Mouse (Mus musculus) bone marrow, adult 2 months (tissue): ENCODE measurements around the gene Glrx2. TPM values are rescaled to one million over a fixed set of nuclear protein-coding genes. Genes with fewer than 3 reads are reported as not detected.
"Not testable (repeated sequence)": the region's sequence is repeated elsewhere in the genome, so short reads cannot be mapped to it uniquely, and the experiment has no call there.

Experiments used
- H3K27ac ChIP-seq: fragments of 200-500 bp; 2 replicates; pipeline ENCODE4 v1.5.1; 2012; ENCODE audit warnings: low read depth, mild to moderate bottlenecking, control low read depth, inconsistent platforms, low read length; ENCODE audit not compliant: control insufficient read depth, poor library complexity, insufficient read depth
- H3K4me1 ChIP-seq: fragments of 200-500 bp; 2 replicates; pipeline ENCODE4 v1.6.1; 2011; ENCODE audit warnings: low read length; ENCODE audit not compliant: control insufficient read depth, insufficient read depth
- H3K4me3 ChIP-seq: fragments of 200-500 bp; replicated peaks from 2 replicates; pipeline ENCODE3; 2011; ENCODE audit warnings: mild to moderate bottlenecking, low read depth, low read length, control low read depth; ENCODE audit not compliant: control insufficient read depth
- CTCF ChIP-seq: fragments of 200-500 bp; IDR thresholded peaks from 2 replicates; pipeline ENCODE4 v1.5.1; 2011; ENCODE audit warnings: low read length, control low read depth; ENCODE audit not compliant: control insufficient read depth, insufficient read depth
- POLR2A ChIP-seq: fragments of 200-500 bp; IDR thresholded peaks from 2 replicates; pipeline ENCODE4 v1.6.1; 2011; ENCODE audit warnings: low read depth, mild to moderate bottlenecking, control low read depth, low read length, borderline replicate concordance; ENCODE audit not compliant: control insufficient read depth
- WGBS: fragments of 180-500 bp; shearing (Covaris S2); methylation state at CpG from one replicate; pipeline ENCODE4 v1.1.7; 2018; 5-methylcytosine and 5-hydroxymethylcytosine counted together
- polyA plus RNA-seq: library from polyadenylated mRNA; stranded (reverse); fragments of >200 nt; gene quantifications from 2 replicates; pipeline ENCODE4 v1.2.4, GENCODE M21; 2011; ENCODE audit warnings: low replicate concordance; ENCODE audit not compliant: missing spikeins, insufficient read depth, insufficient read length

Gene Glrx2
- polyA plus RNA-seq, result 37.9 and 59.9 TPM in 2 replicates

GRCm38 (mm10) chr1:143716038-143716437, at the start of gene Glrx2:
TSS of gene Glrx2 (plus strand) at chr1:143716338.
- no CpG with 5 or more reads among the region's 2 CpGs for WGBS
- H3K27ac ChIP-seq, H3K4me1 ChIP-seq, H3K4me3 ChIP-seq: not testable (repeated sequence)

GRCm38 (mm10) chr1:143675734-143676361, 40.3 kb upstream of the Glrx2 start:
- WGBS, result 94% methylated on average over 4 of the region's 4 CpGs
- Histone ChIP-seq H3K27ac (no peak overlapping the region), H3K4me3 (no peak overlapping the region), H3K4me1 (no peaks in the 10 kb centered on the region)
- no peak for TF ChIP-seq POLR2A

GRCm38 (mm10) chr1:143681108-143681507, 35.0 kb upstream of the Glrx2 start:
- Histone ChIP-seq H3K4me3 (no peak overlapping the region), H3K4me1 (no peaks in the 10 kb centered on the region), H3K27ac (no peak overlapping the region)
- 98% methylated on average over 5 of the region's 5 CpGs for WGBS
- TF ChIP-seq POLR2A (no peak), CTCF (no peak)

GRCm38 (mm10) chr1:143684849-143685248, 31.3 kb upstream of the Glrx2 start:
- Histone ChIP-seq H3K27ac (no peak overlapping the region), H3K4me1 (no peaks in the 10 kb centered on the region), H3K4me3 (no peak overlapping the region)
- TF ChIP-seq CTCF, result no peak
- no peak for TF ChIP-seq POLR2A
- WGBS, result 87% methylated on average over 3 of the region's 3 CpGs

- TF ChIP-seq CTCF (no peak), POLR2A (no peak)
- peak overlapping the region; percentile 69 for H3K27ac ChIP-seq
- under 1% methylated on average over 13 of the region's 13 CpGs for WGBS
Measured at GRCm38 (mm10) chr1:143701736-143702135, 14.4 kb upstream of the Glrx2 start.

GRCm38 (mm10) chr1:143702141-143702740, 13.9 kb upstream of the Glrx2 start:
- Histone ChIP-seq H3K4me3 (peak overlapping the region; percentile 95), H3K4me1 (no peaks in the 10 kb centered on the region), H3K27ac (peak overlapping the region; percentile 69)
- under 1% methylated on average over 47 of the region's 48 CpGs for WGBS
- TF ChIP-seq CTCF (no peak), POLR2A (no peak)

More at GRCm38 (mm10) chr1:143701736-143702135, 14.4 kb upstream of the Glrx2 start:
- Histone ChIP-seq H3K4me3 (peak overlapping the region; percentile 95), H3K4me1 (no peaks in the 10 kb centered on the region)

GRCm38 (mm10) chr1:143702741-143703262, 13.3 kb upstream of the Glrx2 start, which contains the start of gene Cdc73:
TSS of gene Cdc73 (minus strand) at chr1:143702893.
- TF ChIP-seq CTCF (peak; percentile 64; the same call in 1 of the 2 replicates), POLR2A (peak; percentile 77; the same call in 1 of the 2 replicates)
- WGBS, result under 1% methylated on average over 71 of the region's 74 CpGs
- Histone ChIP-seq H3K4me1 (no peaks in the 10 kb centered on the region), H3K4me3 (peak within 1 kb of the TSS; percentile 95), H3K27ac (peak within 1 kb of the TSS; percentile 69)

GRCm38 (mm10) chr1:143707006-143707405, 9.1 kb upstream of the Glrx2 start:
- Histone ChIP-seq H3K4me1 (peaks cover 2% of the 10 kb centered on the region; the same call in 1 of the 2 replicates), H3K4me3 (no peak overlapping the region), H3K27ac (no peak overlapping the region)
- TF ChIP-seq POLR2A, result no peak
- TF ChIP-seq CTCF, result no peak
- WGBS, result 61% methylated on average over 4 of the region's 4 CpGs
